Mouse (Mus musculus) gastrocnemius, adult 2 months (tissue): ENCODE measurements around the gene Fam168a. TPM values are rescaled to one million over a fixed set of nuclear protein-coding genes. Genes with fewer than 3 reads are reported as not detected.

ENCODE experiments used
- DNase-seq: peaks from one replicate; pipeline ENCODE4 v3.0.0; 2022
- H3K27ac ChIP-seq: fragments of 200-600 bp; 2 replicates; pipeline ENCODE4 v1.8.1; 2022; ENCODE audit warnings: mild to moderate bottlenecking
- H3K4me3 ChIP-seq: fragments of 200-600 bp; 2 replicates; pipeline ENCODE4 v1.8.1; 2022; ENCODE audit warnings: mild to moderate bottlenecking, moderate library complexity
- CTCF ChIP-seq: fragments of 200-600 bp; IDR thresholded peaks from 2 replicates; pipeline ENCODE4 v1.8.1; 2022; ENCODE audit warnings: antibody characterized with exemption, mild to moderate bottlenecking, moderate library complexity
- intact Hi-C: fragments of 180-260 bp; cut with DNase I; formaldehyde crosslinking; loops from one replicate; pipeline ENCODE4 v1.15.1; 2025
- total RNA-seq, 2 experiments: library from RNA; stranded (reverse); gene quantifications; 2 replicates each; pipeline ENCODE4 v1.2.3; 2021

Fam168a gene
- total RNA-seq, 2 experiments from 2014 or later, result 43.6 to 44.3 TPM

GRCm38 (mm10) chr7:100812641-100813040 is 106.2 kb downstream of the Fam168a start:
- no peak overlapping the region for H3K27ac ChIP-seq
- intact Hi-C loops, result no loop called here
- no peak for TF ChIP-seq CTCF
- H3K4me3 ChIP-seq, result no peak overlapping the region
- no peak for DNase-seq

DNA sequence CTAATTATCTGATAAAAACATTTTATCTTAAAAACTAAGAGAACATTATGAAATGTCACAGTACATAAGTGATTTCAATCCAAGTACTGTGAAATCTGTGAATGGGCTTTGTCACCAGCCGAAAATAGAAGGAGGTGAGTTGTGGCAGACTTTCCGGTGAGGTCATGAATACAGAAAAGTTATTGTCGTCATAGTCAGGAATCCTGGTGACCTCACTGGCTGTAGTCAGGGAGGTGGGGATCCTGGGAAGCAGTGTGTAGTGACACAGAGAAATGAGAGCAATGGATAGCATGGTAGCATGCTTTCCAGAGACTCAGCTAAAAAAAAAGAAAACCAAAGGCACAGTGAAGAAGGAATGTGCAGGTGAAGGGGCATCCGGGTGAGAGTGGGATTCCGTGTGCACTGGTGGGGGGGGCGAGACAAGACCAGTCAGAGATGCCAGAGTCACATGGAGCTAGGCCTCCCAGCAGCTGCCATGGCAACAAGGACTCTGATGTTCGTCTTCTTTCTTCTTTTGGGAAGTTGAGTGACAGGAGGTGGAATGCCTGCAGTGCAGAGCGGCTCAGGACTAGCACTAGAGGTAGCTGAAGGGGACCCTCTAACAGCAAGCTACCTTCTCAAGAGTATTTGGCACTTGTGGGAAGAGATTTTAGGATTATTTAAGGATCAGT is 109.6 kb downstream of the Fam168a start:
- Histone ChIP-seq H3K4me3 (no peak overlapping the region), H3K27ac (peak overlapping the region; percentile 16; the same call in 1 of the 2 replicates)
- DNase-seq, result no peak
- intact Hi-C loops, result loop anchor here (5.0 kb wide), 1 partner anchor 129 kb away; no protein-coding TSS in a partner anchor
- TF ChIP-seq CTCF, result no peak

GRCm38 (mm10) chr7:100816759-100817441 is 110.5 kb downstream of the Fam168a start:
- TF ChIP-seq CTCF, result no peak
- Histone ChIP-seq H3K27ac (peak overlapping the region; percentile 6; the same call in 1 of the 2 replicates), H3K4me3 (no peak overlapping the region)
- intact Hi-C loops, result loop anchor here (5.0 kb wide), 1 partner anchor 130 kb away; no protein-coding TSS in a partner anchor
- DNase-seq, result no peak

DNA sequence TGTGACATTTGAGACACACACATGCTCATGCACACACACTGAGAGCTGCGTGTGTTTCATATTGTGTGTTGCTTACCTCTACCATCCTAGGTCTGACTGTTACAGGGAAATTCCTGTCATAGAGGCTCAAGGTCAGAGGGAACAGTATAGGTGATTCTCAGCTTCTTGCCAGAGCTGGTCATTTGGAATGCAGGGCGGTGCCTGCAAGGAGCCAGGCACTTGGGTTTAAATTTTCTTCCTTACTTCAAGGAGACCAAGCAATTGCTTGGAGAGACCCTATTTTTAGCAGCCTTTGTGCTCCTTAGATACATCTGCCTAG is 111.0 kb downstream of the Fam168a start:
- Histone ChIP-seq H3K27ac (no peak overlapping the region), H3K4me3 (no peak overlapping the region)
- intact Hi-C loops, result loop anchor here (5.0 kb wide), 1 partner anchor 130 kb away; no protein-coding TSS in a partner anchor
- no peak for TF ChIP-seq CTCF
- DNase-seq, result no peak

DNA sequence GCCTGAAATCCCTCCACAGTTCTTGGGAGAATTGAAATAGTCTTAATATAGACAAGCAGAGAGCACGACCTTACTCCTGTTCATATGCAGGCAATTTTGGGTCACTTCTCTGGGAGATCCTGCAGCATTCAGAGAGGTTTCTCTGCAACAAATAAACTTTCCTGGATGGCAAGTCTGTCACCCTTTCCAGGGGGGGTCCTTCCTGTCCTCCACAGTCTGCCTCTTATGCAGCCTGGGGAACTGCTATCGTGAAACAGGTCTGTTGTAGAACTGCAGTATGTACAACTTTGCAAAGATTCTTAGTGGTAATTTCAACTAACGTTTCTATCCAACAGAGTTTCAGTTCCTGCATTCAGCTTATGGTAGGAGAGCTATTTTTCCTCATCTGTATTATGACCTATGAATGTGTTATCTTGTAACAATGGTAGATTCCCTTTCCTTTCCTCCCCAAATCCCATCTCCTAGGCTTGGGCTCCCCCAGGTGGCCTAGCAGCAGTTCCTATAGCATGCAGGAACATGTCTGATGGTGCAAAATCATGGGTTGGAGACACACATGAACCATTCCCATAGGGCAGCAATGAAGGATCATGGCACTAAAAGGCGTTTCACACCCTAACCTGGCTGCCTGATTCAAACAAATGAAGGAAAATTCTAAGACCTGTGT is 112.1 kb downstream of the Fam168a start:
- no peak overlapping the region for H3K27ac ChIP-seq
- peak; percentile 60 for TF ChIP-seq CTCF
- no peak overlapping the region for H3K4me3 ChIP-seq
- no peak for DNase-seq
- intact Hi-C loops, result loop anchor here (5.0 kb wide), 1 partner anchor 131 kb away; no protein-coding TSS in a partner anchor

GRCm38 (mm10) chr7:100824661-100825060 is 118.2 kb downstream of the Fam168a start:
- TF ChIP-seq CTCF, result no peak
- peak; percentile 69 for DNase-seq
- intact Hi-C loops, result no loop called here
- Histone ChIP-seq H3K27ac (peak overlapping the region; percentile 73), H3K4me3 (no peak overlapping the region)

DNA sequence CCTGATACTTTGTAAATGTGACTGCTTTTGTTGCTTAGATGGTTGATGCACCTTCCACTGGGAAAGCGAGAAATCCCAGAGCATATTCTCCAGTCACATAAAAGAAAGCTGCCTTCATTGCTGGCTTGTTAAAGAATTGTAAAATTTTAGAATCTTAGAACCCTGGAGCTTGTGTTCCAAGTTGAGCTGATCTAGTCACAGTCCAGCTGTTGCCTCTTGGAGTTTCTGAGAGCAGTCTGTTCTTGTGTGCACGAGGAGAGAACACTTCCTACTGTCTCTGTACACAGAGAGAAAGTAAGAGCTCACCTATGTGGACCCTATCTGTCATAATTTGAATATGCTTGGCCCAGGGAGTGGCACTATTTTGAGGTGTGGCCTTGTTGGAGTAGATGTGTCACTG is 122.1 kb downstream of the Fam168a start:
- no peak overlapping the region for H3K4me3 ChIP-seq
- H3K27ac ChIP-seq, result no peak overlapping the region
- DNase-seq, result no peak
- intact Hi-C loops, result no loop called here
- no peak for TF ChIP-seq CTCF

DNA sequence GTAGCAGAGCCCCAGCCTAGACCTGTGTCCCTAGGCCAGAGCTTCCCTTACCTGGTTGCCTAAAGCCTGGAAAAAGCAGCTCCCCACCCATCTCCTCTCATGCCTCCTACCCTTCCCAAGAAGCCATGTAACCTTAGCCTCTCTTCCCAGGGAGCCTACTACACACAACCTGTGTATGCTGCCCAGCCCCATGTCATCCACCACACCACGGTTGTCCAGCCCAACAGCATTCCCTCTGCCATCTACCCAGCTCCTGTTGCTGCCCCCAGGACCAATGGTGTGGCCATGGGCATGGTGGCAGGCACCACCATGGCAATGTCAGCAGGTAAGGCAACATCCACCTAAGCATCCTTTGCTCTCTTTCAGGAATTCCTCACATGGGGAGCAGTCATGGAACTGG is 127.4 kb downstream of the Fam168a start:
- TF ChIP-seq CTCF, result no peak
- DNase-seq, result no peak
- Histone ChIP-seq H3K27ac (no peak overlapping the region), H3K4me3 (no peak overlapping the region)
- intact Hi-C loops, result no loop called here

GRCm38 (mm10) chr7:100835168-100835567 is 128.7 kb downstream of the Fam168a start:
- no peak overlapping the region for H3K27ac ChIP-seq
- intact Hi-C loops, result loop anchor here (5.0 kb wide), 1 partner anchor 42 kb away; no protein-coding TSS in a partner anchor
- DNase-seq, result no peak
- no peak overlapping the region for H3K4me3 ChIP-seq
- TF ChIP-seq CTCF, result no peak

GRCm38 (mm10) chr7:100835711-100836110 is 129.3 kb downstream of the Fam168a start:
- no peak for TF ChIP-seq CTCF
- intact Hi-C loops, result loop anchor here (5.0 kb wide), 1 partner anchor 42 kb away; no protein-coding TSS in a partner anchor
- Histone ChIP-seq H3K4me3 (no peak overlapping the region), H3K27ac (no peak overlapping the region)
- DNase-seq, result no peak

DNA sequence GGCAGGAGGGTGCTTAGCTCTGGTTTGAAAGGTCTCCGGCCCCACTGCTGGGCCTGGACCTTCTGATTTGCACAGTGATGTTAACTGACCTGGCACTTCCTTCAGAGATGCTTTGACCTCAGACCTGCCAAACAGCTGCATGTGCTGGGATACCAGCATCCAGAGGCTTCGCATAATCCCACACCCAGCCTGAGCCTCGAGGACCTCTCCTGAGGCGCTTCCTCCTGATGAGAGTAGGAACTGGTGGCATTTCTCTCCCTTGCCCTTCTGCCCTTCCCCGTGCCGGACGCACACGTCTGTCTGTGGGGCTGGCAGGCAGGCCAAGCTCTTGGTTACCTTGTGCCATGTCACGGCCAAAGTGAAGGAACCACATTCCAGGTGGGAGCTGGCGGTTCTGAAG is 130.2 kb downstream of the Fam168a start:
- no peak overlapping the region for H3K4me3 ChIP-seq
- intact Hi-C loops, result loop anchor here (5.0 kb wide), 1 partner anchor 41 kb away; no protein-coding TSS in a partner anchor
- 0 out of 2 replicates have a peak overlapping the region, but pooled peaks have one; percentile 2 for H3K27ac ChIP-seq
- no peak for TF ChIP-seq CTCF
- no peak for DNase-seq

DNA sequence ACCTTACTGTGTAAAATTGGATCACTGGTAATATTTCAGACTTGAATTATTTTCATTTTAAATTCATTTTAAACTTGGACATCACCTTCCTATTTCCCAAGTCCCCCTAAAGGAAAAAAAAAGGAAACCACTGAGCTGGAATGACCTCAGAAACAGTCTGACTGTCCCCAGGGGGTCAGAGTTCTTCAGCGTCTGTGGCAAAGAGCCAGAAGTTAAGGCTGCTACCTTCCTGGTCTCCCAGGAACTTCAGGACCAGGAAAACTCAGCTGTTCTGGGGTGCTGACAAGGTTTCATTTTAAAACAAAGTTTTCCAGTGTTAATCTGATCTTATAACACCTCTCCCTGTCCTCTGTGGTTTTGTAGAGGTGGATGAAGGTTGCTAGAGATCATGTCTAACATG is 131.3 kb downstream of the Fam168a start:
- Histone ChIP-seq H3K27ac (no peak overlapping the region), H3K4me3 (no peak overlapping the region)
- intact Hi-C loops, result loop anchor here (5.0 kb wide), 1 partner anchor 40 kb away; no protein-coding TSS in a partner anchor
- no peak for TF ChIP-seq CTCF
- DNase-seq, result no peak
